Mouse (Mus musculus) bone marrow macrophage, adult 2 months (primary cell): ENCODE data around the gene Gprc5b.

Source experiments
- CTCF ChIP-seq: IDR thresholded peaks from 2 replicates; pipeline ENCODE4 v1.5.1; 2012; ENCODE audit warnings: low read depth, mild to moderate bottlenecking, low read length, moderate library complexity
- POLR2A ChIP-seq: IDR thresholded peaks from 2 replicates; pipeline ENCODE4 v1.6.1; 2012; ENCODE audit warnings: mild to moderate bottlenecking, low read depth, low read length, borderline replicate concordance

GRCm38 (mm10) chr7:119015736-119016135 is 20.7 kb upstream of the Gprc5b start:
- TF ChIP-seq CTCF = peak; percentile 40; the same call in 1 of the 2 replicates
- TF ChIP-seq POLR2A = no peak
